Mouse (Mus musculus) A20 (cell line): ENCODE data around the gene Tdp1.
A peak's percentile ranks its signal among the peaks of the same experiment; 100 is the strongest.

ENCODE experiments used
- DNase-seq: peaks from one replicate; pipeline ENCODE4 v3.0.0-alpha.2; 2011; ENCODE audit warnings: low read depth, low spot score

The Tdp1 gene

DNA sequence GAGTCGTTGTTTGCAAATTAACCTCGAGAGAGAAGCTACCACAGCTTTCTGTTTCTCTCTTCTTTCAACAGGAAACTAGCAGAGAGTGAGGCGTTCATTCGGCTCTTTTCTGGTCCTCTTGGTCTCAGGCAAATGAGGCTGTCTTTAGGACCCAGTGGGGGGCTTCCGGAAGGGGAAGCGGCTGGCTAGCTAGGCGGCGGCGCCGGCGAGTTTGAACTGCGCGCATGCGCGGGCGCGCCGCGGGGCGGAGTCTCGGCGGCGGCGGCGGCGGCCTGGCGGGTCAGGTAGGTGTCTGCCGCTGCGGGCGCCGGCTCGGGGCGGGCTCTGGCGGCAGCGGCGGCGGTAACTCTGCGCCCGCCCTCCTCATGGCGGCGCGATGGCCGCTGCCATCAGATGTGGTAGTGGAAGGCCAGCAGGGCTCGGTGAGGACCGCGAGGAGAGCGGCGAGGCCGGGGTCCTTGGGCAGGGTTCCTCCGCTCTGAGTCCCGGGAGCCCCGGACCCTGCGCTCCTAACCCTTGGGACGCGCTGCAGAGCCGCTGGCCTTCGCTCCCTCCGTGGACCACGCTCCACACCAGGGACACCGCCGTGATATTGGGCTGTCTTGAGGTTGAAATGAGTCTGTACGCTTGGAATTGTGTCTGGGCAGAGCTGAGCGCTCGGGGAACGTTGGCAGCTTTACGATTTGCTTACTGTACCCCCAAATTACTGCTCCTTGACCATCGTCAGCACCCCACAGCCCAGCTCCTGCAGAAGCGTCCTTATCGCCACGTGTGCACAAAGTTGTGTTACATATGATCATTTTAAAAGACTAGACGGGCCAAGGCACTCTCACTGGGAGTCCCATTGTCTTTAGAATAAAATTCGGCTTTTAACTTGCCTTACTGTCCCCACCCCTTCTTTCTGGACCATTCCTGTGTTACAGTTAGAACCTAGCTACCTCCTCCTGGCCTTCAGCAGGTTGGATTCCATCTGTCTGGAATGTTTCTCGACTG is at the start of gene Tdp1, which contains the start of gene Efcab11:
TSS of gene Tdp1 (plus strand) at position 249 of the 993 bp plus-strand sequence.
TSS of gene Efcab11 (minus strand) at position 171 of the 993 bp plus-strand sequence.
- DNase-seq = peak; percentile 97

DNA sequence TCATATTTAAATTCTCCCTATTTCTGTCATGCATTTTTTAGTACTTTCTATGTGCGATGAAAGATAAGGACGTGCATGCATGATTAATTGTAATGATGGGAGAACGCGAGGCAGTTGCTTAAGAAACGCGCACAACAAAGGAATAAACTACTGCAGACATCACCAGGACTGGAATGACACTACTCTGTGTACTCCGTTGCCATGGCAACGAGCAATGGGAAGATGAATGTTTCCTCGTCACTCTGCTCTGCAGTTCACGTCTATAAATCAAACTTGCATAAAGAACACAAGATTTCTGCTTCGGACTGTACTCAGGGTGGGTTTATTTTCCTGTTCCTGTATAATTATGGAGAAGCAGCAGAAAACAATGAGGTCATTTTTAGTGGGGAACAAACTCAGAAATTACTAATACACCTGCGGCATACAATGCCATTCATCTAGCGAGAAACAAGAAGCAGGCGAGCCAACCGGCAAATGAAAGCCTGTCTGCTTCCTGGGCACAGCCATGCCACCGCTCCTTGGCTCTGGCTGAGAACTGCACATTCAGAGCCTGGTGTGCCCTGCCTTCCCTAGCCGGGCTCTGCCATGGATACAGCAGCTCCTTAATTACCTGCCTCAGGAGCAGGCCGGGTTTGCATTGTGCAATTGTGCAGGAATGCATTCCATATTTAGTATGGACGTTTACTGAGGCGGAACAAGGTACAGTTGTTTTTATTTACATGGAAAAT is 47.7 kb upstream of the Tdp1 start:
- no peak for DNase-seq

DNA sequence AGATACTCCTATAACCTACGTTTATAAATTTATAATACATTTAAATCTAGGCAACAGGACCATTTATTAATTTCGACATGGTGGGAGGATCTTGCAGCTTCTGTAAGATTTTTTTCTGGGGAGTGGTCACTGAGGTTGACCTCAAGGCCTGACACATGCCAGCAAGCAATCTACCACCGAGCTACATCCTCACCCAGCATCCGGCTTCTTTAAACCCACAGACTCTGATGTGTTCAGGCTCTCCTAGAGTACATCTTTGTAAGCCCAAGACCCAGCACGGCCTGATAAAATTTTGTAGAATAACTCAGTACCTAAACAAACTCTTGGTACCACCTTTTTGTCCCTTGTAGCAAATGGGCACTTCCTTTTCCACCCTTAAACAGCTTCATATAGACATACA is 46.8 kb upstream of the Tdp1 start:
- no peak for DNase-seq

DNA sequence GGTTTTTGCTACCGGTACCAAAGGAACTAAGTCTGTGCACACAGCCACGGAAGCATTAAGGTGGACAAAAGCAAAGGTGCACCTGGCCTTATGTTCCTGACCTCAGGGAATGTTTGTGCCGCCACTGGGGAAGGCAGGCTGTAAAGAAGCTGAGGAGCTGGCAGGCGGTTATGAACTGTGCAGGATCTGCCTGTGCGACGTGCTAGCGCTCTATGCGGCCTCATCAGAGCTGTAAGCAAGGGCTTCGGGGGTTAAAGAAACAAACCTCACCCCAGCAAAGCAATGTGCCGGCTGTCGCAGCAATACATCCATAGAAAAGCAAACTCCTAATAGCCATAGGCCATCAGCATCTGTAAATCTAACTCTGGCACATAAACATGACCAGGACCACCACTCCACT is 46.2 kb upstream of the Tdp1 start:
- no peak for DNase-seq

GRCm38 (mm10) chr12:99838703-99839102 is 45.6 kb upstream of the Tdp1 start:
- DNase-seq = peak; percentile 23

GRCm38 (mm10) chr12:99844951-99845350 is 39.4 kb upstream of the Tdp1 start:
- no peak for DNase-seq

GRCm38 (mm10) chr12:99849996-99850395 is 34.3 kb upstream of the Tdp1 start:
- DNase-seq = peak; percentile 16

- DNase-seq = no peak
Observed at GRCm38 (mm10) chr12:99853323-99854258, 30.7 kb upstream of the Tdp1 start.

DNA sequence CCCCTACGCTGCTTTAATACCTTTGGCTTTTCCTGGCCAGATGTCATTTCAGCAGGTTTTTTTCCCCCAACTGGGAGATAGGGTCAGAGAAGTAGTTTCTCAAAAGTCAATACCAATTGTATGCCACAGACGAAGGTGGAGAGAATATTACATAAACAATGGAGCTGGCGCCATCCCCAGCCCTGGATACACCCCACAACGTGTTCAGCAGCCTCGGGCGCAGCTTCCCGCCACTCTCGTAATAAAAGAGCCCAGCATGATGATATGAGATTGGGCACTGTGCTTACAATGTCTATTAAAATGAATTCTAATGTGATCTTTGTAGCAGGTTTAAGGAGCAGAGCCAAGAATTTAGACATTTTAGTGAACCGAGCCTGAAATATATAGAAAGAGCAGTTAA is 28.3 kb upstream of the Tdp1 start:
- DNase-seq = no peak

DNA sequence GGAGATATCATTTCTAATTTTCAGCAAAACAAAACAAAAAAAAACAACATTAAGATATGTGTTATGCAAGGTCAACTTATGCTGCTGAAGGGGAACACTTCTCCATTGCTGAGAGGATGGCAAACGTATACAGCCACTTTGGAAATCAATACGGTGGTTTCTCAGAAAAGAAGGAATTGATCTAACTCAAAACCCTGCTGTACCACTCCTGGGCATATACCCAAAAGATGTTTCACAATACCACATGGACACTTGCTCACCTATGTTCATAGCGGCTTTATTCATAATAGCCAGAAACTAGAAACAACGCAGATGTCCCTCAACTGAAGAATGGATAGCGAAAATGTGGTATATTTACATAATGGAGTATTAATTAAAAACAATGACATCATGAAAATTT is 25.7 kb upstream of the Tdp1 start:
- no peak for DNase-seq

DNA sequence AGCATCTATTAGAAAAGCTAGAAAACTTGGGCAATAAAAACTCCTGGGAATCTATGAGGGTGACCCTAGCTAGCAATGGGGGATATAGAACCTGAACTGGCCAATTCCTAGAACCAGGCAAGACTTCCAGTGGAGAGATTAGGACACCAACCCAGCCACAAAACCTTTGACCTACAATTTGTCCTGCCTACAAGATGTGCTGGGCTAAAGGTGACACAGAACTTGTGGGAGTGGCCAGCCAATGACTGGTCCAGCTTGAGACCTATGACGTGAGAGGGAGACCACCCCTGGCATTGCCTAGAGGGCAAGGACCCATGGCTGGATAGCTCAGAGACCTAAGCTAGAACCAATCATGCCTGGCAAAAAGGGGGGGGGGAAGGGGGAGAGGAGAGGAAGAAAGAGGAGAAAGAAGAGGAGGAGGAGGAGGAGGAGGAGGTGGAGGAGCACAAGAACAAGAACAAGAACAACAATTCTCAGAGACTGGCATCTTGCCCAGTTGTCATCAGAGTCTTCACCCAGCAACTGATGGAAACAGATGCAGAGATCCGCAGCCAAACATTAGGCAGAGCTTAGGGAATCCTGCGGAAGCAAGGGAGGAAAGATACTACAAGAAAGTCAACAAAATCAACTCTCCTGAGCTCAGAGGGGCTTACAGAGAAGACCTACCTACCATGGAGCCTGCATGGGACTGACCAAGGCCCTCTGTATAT is 24.8 kb upstream of the Tdp1 start:
- no peak for DNase-seq

DNA sequence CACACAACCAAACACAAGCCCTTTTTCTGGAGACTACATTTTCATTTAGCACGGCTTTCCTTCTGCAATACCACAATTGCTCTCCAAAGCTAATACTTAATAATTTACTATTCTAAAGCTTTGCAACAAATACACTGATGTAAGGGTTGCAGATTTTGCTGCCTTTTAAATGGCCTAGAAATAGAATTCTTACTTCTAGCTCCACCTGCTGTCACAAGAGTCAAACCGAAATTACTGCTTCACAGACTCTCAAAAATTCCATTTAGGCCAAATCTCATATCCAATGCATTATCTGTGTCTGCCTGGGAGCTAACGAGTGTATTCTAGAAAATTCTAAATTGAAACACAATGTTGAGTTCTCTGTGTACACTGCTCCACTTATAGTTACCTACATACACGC is 23.3 kb upstream of the Tdp1 start:
- DNase-seq = peak; percentile 26

GRCm38 (mm10) chr12:99864613-99865012 is 19.7 kb upstream of the Tdp1 start:
- DNase-seq = no peak

- no peak for DNase-seq
Observed at GRCm38 (mm10) chr12:99868821-99869220, 15.5 kb upstream of the Tdp1 start.

- DNase-seq = no peak
Observed at GRCm38 (mm10) chr12:99873443-99873842, 10.9 kb upstream of the Tdp1 start.

DNA sequence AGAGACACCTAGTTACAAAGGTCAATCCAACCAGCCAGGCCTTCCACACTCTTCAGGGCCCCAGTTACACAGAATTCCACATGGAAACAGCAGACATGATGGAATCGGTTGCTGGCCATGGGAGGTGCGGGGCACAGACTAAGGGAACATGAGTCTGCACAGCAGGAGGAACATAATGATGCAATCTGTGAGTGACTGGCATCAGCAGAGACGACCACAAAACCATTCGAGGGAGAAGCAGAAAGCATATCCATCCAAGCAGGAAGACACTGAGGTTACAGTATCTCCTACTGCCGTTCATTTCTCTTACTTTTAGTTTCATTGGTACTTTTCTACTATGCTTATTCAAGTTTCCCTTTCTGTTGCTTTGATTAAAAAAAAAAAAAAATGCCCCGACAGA is 9.7 kb upstream of the Tdp1 start:
- DNase-seq = peak; percentile 66

DNA sequence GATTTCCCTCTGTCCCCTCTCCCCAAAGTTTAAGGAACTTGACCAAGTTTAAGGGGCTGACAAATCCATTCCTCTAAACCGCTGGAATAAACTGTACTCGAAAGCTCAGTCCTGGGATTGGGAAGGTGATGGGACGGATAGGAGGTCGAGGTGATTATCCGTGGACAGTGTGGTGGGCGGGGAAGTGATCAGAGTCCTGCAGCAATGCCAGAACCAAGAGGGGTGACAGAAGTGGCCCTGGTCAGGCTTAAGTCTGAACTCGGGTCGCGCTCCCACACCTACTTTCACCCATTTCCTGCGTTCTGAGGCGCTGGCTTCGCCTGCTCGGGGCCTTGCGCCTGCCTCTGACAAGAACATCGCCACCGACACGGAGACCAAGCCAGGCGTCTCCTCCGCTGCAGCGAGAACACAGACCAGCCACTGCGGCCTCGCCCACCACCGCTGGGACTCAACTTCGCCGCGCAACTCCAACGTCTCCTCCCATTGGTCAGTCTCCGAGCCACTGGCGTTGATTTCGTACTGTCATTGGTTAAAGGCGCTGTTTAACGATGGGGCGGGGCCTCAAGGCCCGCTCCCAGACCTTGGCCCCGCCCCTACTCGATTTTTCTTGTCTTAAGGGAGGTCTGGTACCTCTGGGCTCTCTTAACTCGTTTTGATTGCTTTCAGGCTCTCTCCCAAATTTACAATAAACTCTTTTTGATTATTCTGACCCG is 1.2 kb upstream of the Tdp1 start:
- peak; percentile 97 for DNase-seq

DNA sequence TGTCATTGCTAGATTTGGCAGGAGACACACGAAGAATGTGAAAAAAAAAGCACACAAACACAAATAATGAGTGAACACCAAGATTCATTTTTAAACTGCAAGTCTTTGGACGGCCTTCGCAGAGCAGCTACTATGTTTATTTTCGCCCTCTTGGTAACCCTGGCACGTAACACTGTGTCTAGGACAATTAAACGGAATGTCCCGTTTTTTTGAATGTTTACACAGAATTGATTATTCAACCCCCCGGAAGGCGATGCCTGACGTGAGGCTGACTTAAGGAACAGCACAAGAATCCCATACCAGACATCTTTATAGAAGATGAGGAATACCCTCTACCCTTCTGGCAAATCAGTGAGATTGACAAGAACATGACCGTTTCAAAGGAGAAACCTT is 608 bp upstream of the Tdp1 start:
- DNase-seq = no peak

GRCm38 (mm10) chr12:99885282-99885901 is 1.1 kb downstream of the Tdp1 start:
- DNase-seq = peak; percentile 62

GRCm38 (mm10) chr12:99897846-99898245 is 13.5 kb downstream of the Tdp1 start:
- no peak for DNase-seq
